Comparison of ENCODE assay signal across 34 mouse cellular contexts in the genomic region with DNA sequence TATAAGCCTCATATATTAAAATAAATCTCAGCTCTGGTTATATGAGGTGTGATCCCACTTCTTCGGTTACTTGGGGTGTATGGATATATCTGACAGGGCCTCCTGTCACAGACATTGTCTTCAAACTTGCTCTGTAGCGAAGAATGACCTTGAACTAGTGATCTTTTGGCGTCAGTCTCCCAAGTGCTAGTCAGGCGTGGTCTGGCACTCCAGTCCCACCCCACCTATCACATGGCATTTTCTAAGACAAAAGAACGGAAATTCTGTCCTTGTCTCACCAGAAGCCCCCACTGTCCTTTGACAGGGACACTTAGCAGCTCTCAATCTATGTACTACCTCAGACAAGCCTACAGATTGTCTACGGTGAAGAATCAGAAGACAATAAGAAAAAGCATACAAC.
"Had no signal": no experiment of that assay in that cellular context is flagged by ENCODE, and none has a peak within 500 bp of the region (broad histone marks: within the 10 kb centered on the region; RNA-seq: fewer than 3 reads in every experiment).

No protein-coding gene starts in this region.

- H3K27me3 ChIP-seq: heart, embryonic 12.5 days; heart, embryonic 13.5 days; heart, embryonic 15.5 days; hindbrain, embryonic 12.5 days; hindbrain, embryonic 13.5 days; hindbrain, embryonic 15.5 days; intestine, embryonic 15.5 days; kidney, embryonic 15.5 days had no signal

- H3K36me3 ChIP-seq: heart, embryonic 12.5 days; heart, embryonic 13.5 days; heart, embryonic 15.5 days; hindbrain, embryonic 10.5 days; hindbrain, embryonic 12.5 days; hindbrain, embryonic 13.5 days; hindbrain, embryonic 15.5 days; intestine, embryonic 15.5 days; kidney, embryonic 15.5 days had no signal

- ATAC-seq: hindbrain, embryonic 16.5 days; hindbrain, postnatal 0 days; inflammation-experienced regulatory T-cells, adult 6 months; intestine, embryonic 15.5 days; intestine, embryonic 16.5 days; intestine, postnatal 0 days had no signal

- H3K4me2 ChIP-seq: heart, embryonic 12.5 days; heart, embryonic 13.5 days; heart, embryonic 15.5 days; hindbrain, embryonic 12.5 days; hindbrain, embryonic 13.5 days; hindbrain, embryonic 14.5 days; hindbrain, embryonic 15.5 days; intestine, embryonic 15.5 days; kidney, embryonic 15.5 days had no signal

- H3K4me3 ChIP-seq: heart, embryonic 12.5 days; heart, embryonic 13.5 days; heart, embryonic 15.5 days; hindbrain, embryonic 10.5 days; hindbrain, embryonic 12.5 days; hindbrain, embryonic 13.5 days; hindbrain, embryonic 15.5 days; intestine, embryonic 15.5 days; kidney, embryonic 15.5 days; layer of hippocampus, adult 2 months; left cerebral cortex, adult 2 months had no signal

- H3K9ac ChIP-seq: heart, embryonic 12.5 days; heart, embryonic 13.5 days; heart, embryonic 15.5 days; hindbrain, embryonic 12.5 days; hindbrain, embryonic 13.5 days; hindbrain, embryonic 14.5 days; hindbrain, embryonic 15.5 days; intestine, embryonic 15.5 days; kidney, embryonic 15.5 days had no signal

- H3K27ac ChIP-seq: heart, embryonic 13.5 days; heart, embryonic 15.5 days; hindbrain, embryonic 10.5 days; hindbrain, embryonic 12.5 days; hindbrain, embryonic 13.5 days; hindbrain, embryonic 14.5 days; hindbrain, embryonic 15.5 days; hindbrain, postnatal 0 days; intestine, embryonic 15.5 days; kidney, embryonic 15.5 days; kidney, postnatal 0 days; layer of hippocampus, adult 2 months; left cerebral cortex, adult 2 months had no signal

- H3K9me3 ChIP-seq: heart, embryonic 12.5 days; heart, embryonic 13.5 days; heart, embryonic 15.5 days; hindbrain, embryonic 10.5 days; hindbrain, embryonic 12.5 days; hindbrain, embryonic 13.5 days; hindbrain, embryonic 15.5 days; intestine, embryonic 15.5 days; kidney, embryonic 15.5 days had no signal

- DNase-seq: heart, postnatal 10 days; heart, postnatal 14 days; heart, postnatal 36 days; heart, postnatal 4 days; kidney, adult 11 months; kidney, adult 18-20 months; kidney, adult 2 months; kidney, adult 8-10 months; kidney, adult 9 months; kidney, postnatal 10 days; kidney, postnatal 14 days; kidney, postnatal 25 days; kidney, postnatal 36 days; kidney, postnatal 4 days; layer of hippocampus, adult 9-11 months; layer of hippocampus, postnatal 36 days had no signal

- H3K4me1 ChIP-seq: heart, embryonic 12.5 days; heart, embryonic 15.5 days; hindbrain, embryonic 12.5 days; hindbrain, embryonic 13.5 days; hindbrain, embryonic 15.5 days; intestine, embryonic 15.5 days; kidney, embryonic 15.5 days had no signal
